Mouse (Mus musculus) kidney, adult 2 months (tissue): ENCODE measurements at regions not wholly inside any gene's neighbourhood (a gene's known extent, or its start where the extent isn't known, plus 50 kb on each side); places are given as distances from the start of the nearest gene placed in this dataset.

Source experiments
- CTCF ChIP-seq: fragments of 200-500 bp; conservative IDR thresholded peaks from 2 replicates; pipeline ENCODE4 v1.5.1; 2011; ENCODE audit warnings: low read depth, mild to moderate bottlenecking, control low read depth, low read length, moderate library complexity, mixed read lengths; ENCODE audit not compliant: insufficient read depth, insufficient read length
- POLR2A ChIP-seq: fragments of 200-500 bp; IDR thresholded peaks from one replicate; pipeline ENCODE4 v1.6.1; 2011; ENCODE audit warnings: low read depth, low read length, control low read depth

GRCm38 (mm10) chr12:112263283-112264056, 117.5 kb downstream of the Kif26a start:
- TF ChIP-seq POLR2A (no peak), CTCF (no peak)
